Mouse (Mus musculus): Measurements from ENCODE around the gene Hpse2.

- TF ChIP-seq CTCF (IDR thresholded peaks at IDR 0.05; ENCODE audit: low read depth) = no peak
- TF ChIP-seq EP300 (IDR thresholded peaks at IDR 0.05; ENCODE audit: low read depth) = no peak
Measured at GRCm38 (mm10) chr19:42863013-42863412, 525.1 kb downstream of the Hpse2 start.

Data from liver, embryonic 14.5 days (tissue).